21 mouse cellular contexts compared by ENCODE assay signal in genomic region chr2:65393061-65393460, GRCm38 (mm10). TPM values are rescaled to one million over a fixed set of nuclear protein-coding genes. Genes with fewer than 3 reads are reported as not detected.
A peak's percentile ranks its signal among the peaks of the same experiment; 100 is the strongest.
DNase-seq lines count a peak whose midpoint lies in the region; ATAC-seq and TF ChIP-seq lines count a peak whose summit lies in the region.
"Had no signal": no experiment of that assay in that cellular context is flagged by ENCODE, and none has a peak within 500 bp of the region (broad histone marks: within the 10 kb centered on the region; RNA-seq: fewer than 3 reads in every experiment).

No protein-coding gene starts in this region.

- H3K36me3 ChIP-seq in midbrain, embryonic 11.5 days (ENCODE audit: control insufficient read depth, insufficient read depth, low read length): no peaks in the 10 kb centered on the region
- no peaks in the 10 kb centered on the region for H3K36me3 ChIP-seq in midbrain, embryonic 15.5 days (replicated peaks)
- no peaks in the 10 kb centered on the region for H3K36me3 ChIP-seq in CH12.LX (replicated peaks in 1 of 2; ENCODE audit: control insufficient read depth in 1 of 2, insufficient read depth in 1 of 2, low read length in 1 of 2)
- no peaks in the 10 kb centered on the region for H3K36me3 ChIP-seq in hindbrain, embryonic 13.5 days
- no peaks in the 10 kb centered on the region for H3K36me3 ChIP-seq in forebrain, postnatal 0 days (ENCODE audit: insufficient read depth)
- H3K36me3 ChIP-seq: forebrain, embryonic 15.5 days had no signal

- in situ Hi-C loops in CH12.LX (cut with MboI; ENCODE audit: low pct_ligation_motif_present, low pct_unique_long_range_greater_than_20kb, low sequenced_read_pairs): no loop called here

- DNase-seq in embryo, embryonic 11 days: peak; percentile 16
- DNase-seq in embryo, embryonic 9.5 days (ENCODE audit: extremely low spot score): no peak
- no peak for DNase-seq in midbrain, embryonic 11.5 days (ENCODE audit: low spot score, missing footprints)
- peak; percentile 30 for DNase-seq in CH12.LX (ENCODE audit: extremely low read depth)
- DNase-seq in forebrain, postnatal 0 days: no peak
- DNase-seq: cerebellum, adult 9-10 months; gastrocnemius, postnatal 36 days; heart, postnatal 14 days; kidney, adult 18-20 months; kidney, postnatal 14 days; left cerebral cortex, postnatal 4 days; liver; thymus, postnatal 14 days had no signal

- TF ChIP-seq POLR2A in CH12.LX (IDR thresholded peaks at IDR 0.05; ENCODE audit: low read depth, low read length): no peak

- no peak for TF ChIP-seq EP300 in CH12.LX (IDR thresholded peaks at IDR 0.05; ENCODE audit: low read length)

- H3K27me3 ChIP-seq in midbrain, embryonic 11.5 days (ENCODE audit: control insufficient read depth, insufficient read depth, low read length): no peaks in the 10 kb centered on the region
- H3K27me3 ChIP-seq in midbrain, embryonic 15.5 days (replicated peaks): no peaks in the 10 kb centered on the region
- no peaks in the 10 kb centered on the region for H3K27me3 ChIP-seq in CH12.LX (replicated peaks)
- H3K27me3 ChIP-seq in hindbrain, embryonic 13.5 days: no peaks in the 10 kb centered on the region
- H3K27me3 ChIP-seq in forebrain, postnatal 0 days (ENCODE audit: insufficient read depth, low read length): no peaks in the 10 kb centered on the region
- H3K27me3 ChIP-seq: forebrain, embryonic 15.5 days had no signal

- ATAC-seq in midbrain, embryonic 11.5 days (ENCODE audit: low FRiP score): peak; percentile 59; the same call in 1 of the 2 replicates
- no peak for ATAC-seq in midbrain, embryonic 15.5 days (replicated peaks)
- ATAC-seq in hindbrain, embryonic 13.5 days (ENCODE audit: low FRiP score): peak; percentile 36; the same call in 1 of the 2 replicates
- no peak for ATAC-seq in forebrain, postnatal 0 days
- ATAC-seq in erythroid progenitor cell, adult 5-6 weeks (replicated peaks; ENCODE audit: low FRiP score, poor library complexity, severe bottlenecking): no peak
- ATAC-seq: forebrain, embryonic 15.5 days; lung, postnatal 0 days had no signal

- H3K4me2 ChIP-seq in midbrain, embryonic 11.5 days: no peak overlapping the region
- H3K4me2 ChIP-seq in midbrain, embryonic 15.5 days: no peak overlapping the region
- H3K4me2 ChIP-seq in CH12.LX (ENCODE audit: insufficient read depth, low read depth, poor library complexity, severe bottlenecking): no peak overlapping the region
- no peak overlapping the region for H3K4me2 ChIP-seq in hindbrain, embryonic 13.5 days
- no peak overlapping the region for H3K4me2 ChIP-seq in forebrain, postnatal 0 days (ENCODE audit: low read depth)
- H3K4me2 ChIP-seq: forebrain, embryonic 15.5 days had no signal

- no peak overlapping the region for H3K27ac ChIP-seq in midbrain, embryonic 11.5 days (ENCODE audit: low read depth, low read length)
- H3K27ac ChIP-seq in midbrain, embryonic 15.5 days: no peak overlapping the region
- no peak overlapping the region for H3K27ac ChIP-seq in CH12.LX (ENCODE audit: insufficient read depth, low read depth)
- H3K27ac ChIP-seq in hindbrain, embryonic 13.5 days: no peak overlapping the region
- no peak overlapping the region for H3K27ac ChIP-seq in forebrain, postnatal 0 days (ENCODE audit: low read depth, low read length)
- H3K27ac ChIP-seq: forebrain, embryonic 15.5 days had no signal

- TF ChIP-seq CTCF in CH12.LX (conservative IDR thresholded peaks at IDR 0.05 in 1 of 2, IDR thresholded peaks at IDR 0.05 in 1 of 2; ENCODE audit: low read depth in 2 of 2, low read length in 2 of 2): no peak
- TF ChIP-seq CTCF in forebrain, postnatal 0 days (IDR thresholded peaks at IDR 0.05; ENCODE audit: low read depth): no peak

- H3K9me3 ChIP-seq in midbrain, embryonic 11.5 days (ENCODE audit: control insufficient read depth, low read length): no peaks in the 10 kb centered on the region
- H3K9me3 ChIP-seq in midbrain, embryonic 15.5 days: no peaks in the 10 kb centered on the region
- no peaks in the 10 kb centered on the region for H3K9me3 ChIP-seq in CH12.LX (replicated peaks; ENCODE audit: low read length)
- H3K9me3 ChIP-seq in hindbrain, embryonic 13.5 days: no peaks in the 10 kb centered on the region
- no peaks in the 10 kb centered on the region for H3K9me3 ChIP-seq in forebrain, postnatal 0 days (ENCODE audit: low read length)
- H3K9me3 ChIP-seq: forebrain, embryonic 15.5 days had no signal

- dilution Hi-C loops in CH12.LX (cut with MboI; ENCODE audit: extremely low pct_ligation_motif_present, extremely low pct_unique_long_range_greater_than_20kb, low sequenced_read_pairs): no loop called here

- H3K9ac ChIP-seq in midbrain, embryonic 11.5 days (ENCODE audit: low read length): no peak overlapping the region
- no peak overlapping the region for H3K9ac ChIP-seq in midbrain, embryonic 15.5 days
- no peak overlapping the region for H3K9ac ChIP-seq in CH12.LX (ENCODE audit: insufficient read depth, low read depth)
- H3K9ac ChIP-seq in hindbrain, embryonic 13.5 days: no peak overlapping the region
- H3K9ac ChIP-seq in forebrain, postnatal 0 days: no peak overlapping the region
- H3K9ac ChIP-seq: forebrain, embryonic 15.5 days had no signal

- no peak for TF ChIP-seq RAD21 in CH12.LX (IDR thresholded peaks at IDR 0.05; ENCODE audit: low read depth, low read length)

- WGBS in midbrain, embryonic 11.5 days: 55% methylated on average over 4 of the region's 4 CpGs
- WGBS in midbrain, embryonic 15.5 days: 41% methylated on average over 4 of the region's 4 CpGs
- WGBS in hindbrain, embryonic 13.5 days: 55% methylated on average over 4 of the region's 4 CpGs
- 60% methylated on average over 4 of the region's 4 CpGs for WGBS in forebrain, postnatal 0 days

- no peaks in the 10 kb centered on the region for H3K79me2 ChIP-seq in CH12.LX (replicated peaks; ENCODE audit: control insufficient read depth, extremely low read depth, insufficient read depth, poor library complexity, severe bottlenecking)

- H3K4me3 ChIP-seq in midbrain, embryonic 11.5 days (ENCODE audit: low read depth, low read length): no peak overlapping the region
- no peak overlapping the region for H3K4me3 ChIP-seq in midbrain, embryonic 15.5 days
- no peak overlapping the region for H3K4me3 ChIP-seq in CH12.LX (replicated peaks in 1 of 3; ENCODE audit: low read depth in 2 of 3, low read length in 2 of 3, poor library complexity in 1 of 3)
- H3K4me3 ChIP-seq in hindbrain, embryonic 13.5 days: no peak overlapping the region
- no peak overlapping the region for H3K4me3 ChIP-seq in forebrain, postnatal 0 days (ENCODE audit: low read depth, low read length)
- H3K4me3 ChIP-seq: forebrain, embryonic 15.5 days had no signal

- no peaks in the 10 kb centered on the region for H3K4me1 ChIP-seq in midbrain, embryonic 11.5 days (ENCODE audit: control insufficient read depth, insufficient read depth, low read length)
- H3K4me1 ChIP-seq in midbrain, embryonic 15.5 days: no peaks in the 10 kb centered on the region
- H3K4me1 ChIP-seq in CH12.LX (ENCODE audit: control insufficient read depth in 1 of 2, insufficient read depth in 2 of 2): peaks cover 0 to 3% of the 10 kb centered on the region in 2 experiments; a peak in 1 of 4 replicates
- no peaks in the 10 kb centered on the region for H3K4me1 ChIP-seq in hindbrain, embryonic 13.5 days (replicated peaks)
- H3K4me1 ChIP-seq in forebrain, postnatal 0 days (ENCODE audit: insufficient read depth): no peaks in the 10 kb centered on the region
- H3K4me1 ChIP-seq: forebrain, embryonic 15.5 days had no signal

TF ChIP-seq in CH12.LX, 34 proteins besides CTCF, POLR2A, EP300 and RAD21:
- TF ChIP-seq ELF1 (IDR thresholded peaks at IDR 0.05; ENCODE audit: low read depth, low read length) (no peak), RCOR1 (conservative IDR thresholded peaks at IDR 0.05; ENCODE audit: low read depth, low read length) (no peak), TCF12 (IDR thresholded peaks at IDR 0.05; ENCODE audit: low read depth, low read length) (no peak), ETS1 (conservative IDR thresholded peaks at IDR 0.05; ENCODE audit: low read depth, low read length) (no peak), GABPA (IDR thresholded peaks at IDR 0.05; ENCODE audit: insufficient replicate concordance, low read depth, low read length) (no peak), NRF1 (IDR thresholded peaks at IDR 0.05; ENCODE audit: low read depth, low read length) (no peak), USF1 (IDR thresholded peaks at IDR 0.05; ENCODE audit: low read depth, low read length) (no peak), TBP (conservative IDR thresholded peaks at IDR 0.05; ENCODE audit: low read depth, low read length) (no peak), MYC (IDR thresholded peaks at IDR 0.05; ENCODE audit: low read depth, low read length) (no peak), PAX5 (IDR thresholded peaks at IDR 0.05; ENCODE audit: low read length) (no peak), MAX (IDR thresholded peaks at IDR 0.05; ENCODE audit: low read length) (no peak), IRF4 (IDR thresholded peaks at IDR 0.05; ENCODE audit: low read depth, low read length) (no peak), BHLHE40 (IDR thresholded peaks at IDR 0.05; ENCODE audit: low read depth, low read length) (no peak), MXI1 (IDR thresholded peaks at IDR 0.05; ENCODE audit: low read depth, low read length) (no peak), ZNF384 (IDR thresholded peaks at IDR 0.05; ENCODE audit: low read depth, low read length) (no peak)

RNA-seq across cellular contexts. Expression of gene Slc38a11, which starts 29.2 kb away (rescaled TPM):
- 0.68 and 1.1 TPM in 2 replicates for polyA plus RNA-seq in midbrain, embryonic 11.5 days (2014; fragmentation: Nextera tagmentation; extraction: Ambion mirVana)
- polyA plus RNA-seq in midbrain, embryonic 15.5 days (2015; fragmentation: Nextera tagmentation; extraction: Ambion mirVana): 0.93 and 1.0 TPM in 2 replicates
- not detected in 2 replicates for total RNA-seq in CH12.LX (2012; rRNA removed)
- not detected in 2 replicates for total RNA-seq in CH12.LX (2014; rRNA removed)
- not detected in 2 replicates for polyA plus RNA-seq in CH12.LX (2012; ENCODE audit: insufficient read length, low read depth)
- 1.3 and 1.5 TPM in 2 replicates for polyA plus RNA-seq in hindbrain, embryonic 13.5 days (2015; fragmentation: Nextera tagmentation; extraction: Ambion mirVana)
- total RNA-seq in forebrain, postnatal 0 days (2014; rRNA removed): 3.2 and 4.1 TPM in 2 replicates
- polyA plus RNA-seq in forebrain, postnatal 0 days (2015; fragmentation: Nextera tagmentation; extraction: Ambion mirVana): 0.49 and 0.92 TPM in 2 replicates
- total RNA-seq in erythroid progenitor cell, adult 5-6 weeks (2015; ENCODE audit: low replicate concordance): not detected in 2 replicates
- total RNA-seq in erythroid progenitor cell, adult 5-6 weeks (2017; ENCODE audit: low replicate concordance): not detected in 2 replicates
- total RNA-seq: MEL; monocyte, adult 5-6 weeks; neutrophil, adult 5-6 weeks had no signal

Comparison
In these comparisons a context has a peak if more than half of its experiments do, and no peak if none do; other contexts are left out.
1. DNase-seq: peak in embryo, embryonic 11 days (single experiment) and CH12.LX (single experiment); none in embryo, embryonic 9.5 days (single experiment), midbrain, embryonic 11.5 days (single experiment) and forebrain, postnatal 0 days (single experiment).
2. ATAC-seq: peak in midbrain, embryonic 11.5 days (single experiment) and hindbrain, embryonic 13.5 days (single experiment); none in midbrain, embryonic 15.5 days (single experiment), forebrain, postnatal 0 days (single experiment) and erythroid progenitor cell, adult 5-6 weeks (single experiment).